21 mouse cellular contexts compared by ENCODE assay signal in the genomic region with DNA sequence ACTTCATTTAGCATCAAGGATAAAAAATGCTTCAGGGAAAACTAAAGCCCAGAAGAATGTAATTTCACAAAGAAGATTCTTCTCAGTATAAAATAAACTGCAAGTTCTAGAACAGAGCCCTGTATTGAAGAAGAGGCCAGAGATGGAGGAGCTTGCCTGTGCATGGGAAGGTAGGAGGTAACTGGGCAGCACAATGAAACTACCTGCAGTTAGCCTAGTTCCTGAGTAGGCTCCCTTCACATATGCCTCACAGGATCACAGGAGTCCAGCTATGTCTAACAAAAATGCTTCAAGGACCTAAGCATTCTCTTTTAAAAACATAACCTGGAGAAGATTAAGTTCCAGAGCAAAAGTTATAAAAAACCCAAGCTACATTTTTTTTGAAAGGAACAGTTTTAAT.
DNase-seq lines count a peak whose midpoint lies in the region; ATAC-seq and TF ChIP-seq lines count a peak whose summit lies in the region.
"Had no signal": no experiment of that assay in that cellular context is flagged by ENCODE, and none has a peak within 500 bp of the region (broad histone marks: within the 10 kb centered on the region; RNA-seq: fewer than 3 reads in every experiment).

No protein-coding gene starts in this region.

- H3K4me2 ChIP-seq in liver, embryonic 11.5 days: peak overlapping the region; percentile 3
- no peak overlapping the region for H3K4me2 ChIP-seq in liver, postnatal 0 days (ENCODE audit: low read depth, low read length)
- peak overlapping the region; percentile 64 for H3K4me2 ChIP-seq in liver, embryonic 14.5 days (ENCODE audit: low read depth)
- H3K4me2 ChIP-seq: forebrain, embryonic 12.5 days; forebrain, embryonic 15.5 days; heart, embryonic 13.5 days; hindbrain, embryonic 15.5 days had no signal

- no peaks in the 10 kb centered on the region for H3K27me3 ChIP-seq in liver, embryonic 11.5 days (replicated peaks; ENCODE audit: control insufficient read depth, insufficient read depth, low read length)
- H3K27me3 ChIP-seq in liver, postnatal 0 days (ENCODE audit: insufficient read depth, low read length): no peaks in the 10 kb centered on the region
- H3K27me3 ChIP-seq in liver, embryonic 14.5 days (ENCODE audit: control insufficient read depth, insufficient read depth, low read length): no peaks in the 10 kb centered on the region
- H3K27me3 ChIP-seq: forebrain, embryonic 12.5 days; forebrain, embryonic 15.5 days; heart, embryonic 13.5 days; hindbrain, embryonic 15.5 days had no signal

- H3K4me1 ChIP-seq in liver, embryonic 11.5 days (replicated peaks; ENCODE audit: control insufficient read depth, insufficient read depth, low read length): peaks cover 13% of the 10 kb centered on the region
- H3K4me1 ChIP-seq in liver, postnatal 0 days (ENCODE audit: insufficient read depth): no peaks in the 10 kb centered on the region
- H3K4me1 ChIP-seq in liver, embryonic 14.5 days (replicated peaks; ENCODE audit: control insufficient read depth in 2 of 2, insufficient read depth in 2 of 2, low read length in 1 of 2): peaks cover 22 to 36% of the 10 kb centered on the region in 2 experiments
- H3K4me1 ChIP-seq: forebrain, embryonic 15.5 days had no signal

- no peak for TF ChIP-seq EP300 in liver, postnatal 0 days (IDR thresholded peaks at IDR 0.05; ENCODE audit: low read depth)
- TF ChIP-seq EP300 in liver, embryonic 14.5 days (IDR thresholded peaks at IDR 0.05; ENCODE audit: low read depth): no peak

- TF ChIP-seq CTCF in liver, postnatal 0 days (IDR thresholded peaks at IDR 0.05; ENCODE audit: low read depth): no peak
- TF ChIP-seq CTCF in liver, embryonic 14.5 days (IDR thresholded peaks at IDR 0.05; ENCODE audit: low read depth): no peak

- no peak for DNase-seq in liver, embryonic 11.5 days (ENCODE audit: low spot score)
- no peak for DNase-seq in liver, postnatal 0 days
- peak; percentile 17 for DNase-seq in c-Kit-positive CD71-positive TER-119-positive erythroid progenitor cells, embryonic 14.5 days (ENCODE audit: low spot score)
- no peak for DNase-seq in liver, embryonic 14.5 days (ENCODE audit: low read depth in 3 of 3, low spot score in 3 of 3)
- no peak for DNase-seq in kidney, adult 11 months
- DNase-seq in spleen, postnatal 36 days (ENCODE audit: low spot score in 2 of 2): no peak
- DNase-seq: adrenal gland, adult 2 months; adrenal gland, postnatal 14 days; cerebellum, adult 18-20 months; cerebellum, adult 9-10 months; cerebellum, postnatal 14 days; gastrocnemius, postnatal 25 days; heart, adult 2 months; heart, postnatal 14 days; heart, postnatal 4 days had no signal

- H3K4me3 ChIP-seq in liver, embryonic 11.5 days (ENCODE audit: low read depth, low read length): no peak overlapping the region
- H3K4me3 ChIP-seq in liver, postnatal 0 days (ENCODE audit: low read depth, low read length): no peak overlapping the region
- no peak overlapping the region; a peak in 2 of 4 replicates for H3K4me3 ChIP-seq in liver, embryonic 14.5 days (ENCODE audit: insufficient read depth in 1 of 2, low read depth in 2 of 2, low read length in 2 of 2)
- H3K4me3 ChIP-seq: forebrain, embryonic 12.5 days; forebrain, embryonic 15.5 days; heart, adult 2 months; heart, embryonic 10.5 days; heart, embryonic 13.5 days; hindbrain, embryonic 15.5 days had no signal

- ATAC-seq in liver, embryonic 11.5 days (replicated peaks; ENCODE audit: low FRiP score): no peak
- ATAC-seq in liver, postnatal 0 days: no peak
- peak; percentile 61 for ATAC-seq in liver, embryonic 14.5 days (ENCODE audit: insufficient read depth)
- ATAC-seq: CD4-positive, CD25-positive, alpha-beta regulatory T cell, adult 4 months; forebrain, embryonic 15.5 days had no signal

- H3K36me3 ChIP-seq in liver, embryonic 11.5 days (ENCODE audit: control insufficient read depth, insufficient read depth, low read length): no peaks in the 10 kb centered on the region
- H3K36me3 ChIP-seq in liver, postnatal 0 days (replicated peaks; ENCODE audit: insufficient read depth, low read length): no peaks in the 10 kb centered on the region
- H3K36me3 ChIP-seq in liver, embryonic 14.5 days (replicated peaks; ENCODE audit: control insufficient read depth, insufficient read depth, low read depth): no peaks in the 10 kb centered on the region
- H3K36me3 ChIP-seq: heart, embryonic 10.5 days; heart, embryonic 13.5 days had no signal

- 0 out of 2 replicates have a peak overlapping the region, but pooled peaks have one; percentile 41 for H3K27ac ChIP-seq in liver, embryonic 11.5 days (ENCODE audit: low read depth, low read length)
- no peak overlapping the region for H3K27ac ChIP-seq in liver, postnatal 0 days (ENCODE audit: low read depth)
- H3K27ac ChIP-seq in liver, embryonic 14.5 days: peak overlapping the region; percentile 21; the same call in 1 of the 2 replicates
- H3K27ac ChIP-seq: forebrain, embryonic 12.5 days; forebrain, embryonic 15.5 days; heart, adult 2 months; heart, embryonic 10.5 days; heart, embryonic 13.5 days; hindbrain, embryonic 15.5 days had no signal

- no peak overlapping the region for H3K9ac ChIP-seq in liver, embryonic 11.5 days (ENCODE audit: low read depth, low read length)
- H3K9ac ChIP-seq in liver, postnatal 0 days (replicated peaks): no peak overlapping the region
- H3K9ac ChIP-seq in liver, embryonic 14.5 days (replicated peaks): peak overlapping the region; percentile 5
- H3K9ac ChIP-seq: forebrain, embryonic 12.5 days; forebrain, embryonic 15.5 days; heart, embryonic 13.5 days; hindbrain, embryonic 15.5 days had no signal

- no peaks in the 10 kb centered on the region for H3K9me3 ChIP-seq in liver, embryonic 11.5 days (ENCODE audit: control insufficient read depth, low read length)
- no peaks in the 10 kb centered on the region for H3K9me3 ChIP-seq in liver, postnatal 0 days (ENCODE audit: low read length)
- H3K9me3 ChIP-seq in liver, embryonic 14.5 days (ENCODE audit: control insufficient read depth, low read length): no peaks in the 10 kb centered on the region
- H3K9me3 ChIP-seq: forebrain, embryonic 12.5 days; forebrain, embryonic 15.5 days; heart, embryonic 10.5 days; heart, embryonic 13.5 days; hindbrain, embryonic 15.5 days had no signal
